Mouse (Mus musculus) MN1 (cell line): ENCODE data around the gene Vmn2r121.

Source experiments
- DNase-seq: peaks from one replicate; pipeline ENCODE4 v3.0.0-alpha.2; 2016; ENCODE audit warnings: low spot score

The Vmn2r121 gene

DNA sequence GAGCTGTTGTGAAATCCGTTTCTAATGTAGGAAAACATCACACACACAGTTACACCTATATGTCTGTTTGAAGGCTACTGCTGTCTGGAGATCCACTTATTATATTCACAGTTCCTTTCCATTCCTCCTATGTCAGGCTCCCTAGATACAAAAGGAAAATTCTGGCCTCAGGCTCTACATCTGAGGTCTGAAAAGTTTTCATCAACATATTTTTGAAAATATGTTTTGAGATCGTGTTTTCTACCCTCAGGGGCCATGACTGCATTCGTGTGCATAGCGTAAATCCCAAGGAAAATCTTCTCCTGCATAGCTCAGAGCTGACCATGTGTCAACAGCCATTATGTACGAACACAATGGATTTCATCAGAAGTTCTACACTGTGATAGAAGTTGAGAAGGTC, at the start of gene Vmn2r121:
TSS of gene Vmn2r121 (minus strand) at position 101 of the 400 bp plus-strand sequence.
- no peak for DNase-seq
